Mouse (Mus musculus) ES-CJ7 (cell line): ENCODE measurements around the gene Scgb2b21.

Experiments
- DNase-seq: peaks from one replicate; pipeline ENCODE4 v3.0.0; 2011; ENCODE audit warnings: low read depth, low spot score

The Scgb2b21 gene

GRCm38 (mm10) chr7:33520358-33520757, at the start of gene Scgb2b21:
TSS of gene Scgb2b21 (minus strand) at chr7:33520458.
- no peak for DNase-seq

GRCm38 (mm10) chr7:33543420-33543819, 23.2 kb upstream of the Scgb2b21 start:
- peak; percentile 61 for DNase-seq
